Mouse (Mus musculus): ENCODE data around the gene Spns1.

The Spns1 gene

DNA sequence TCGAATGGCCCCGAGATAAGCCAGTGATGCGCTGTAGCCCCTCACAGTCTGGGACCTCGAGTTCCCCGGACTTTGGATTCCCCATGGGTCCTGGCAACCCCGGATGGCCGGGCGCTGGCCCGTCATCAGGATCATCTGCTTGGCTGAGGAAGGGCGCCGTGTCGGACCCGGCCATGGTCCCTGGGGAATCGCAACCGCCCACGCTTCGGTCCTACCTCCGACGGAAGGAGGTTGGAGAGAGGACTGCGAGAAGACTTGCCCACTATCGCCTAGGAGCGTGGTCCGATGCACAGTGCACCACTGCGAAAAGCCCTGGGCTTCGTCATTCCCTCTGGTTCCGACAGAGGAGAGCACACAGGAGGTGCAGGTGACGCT, 360 bp downstream of the Spns1 start:
- TF ChIP-seq GATA4 (IDR thresholded peaks at IDR 0.05; ENCODE audit: insufficient replicate concordance, low read length): no peak

DNA sequence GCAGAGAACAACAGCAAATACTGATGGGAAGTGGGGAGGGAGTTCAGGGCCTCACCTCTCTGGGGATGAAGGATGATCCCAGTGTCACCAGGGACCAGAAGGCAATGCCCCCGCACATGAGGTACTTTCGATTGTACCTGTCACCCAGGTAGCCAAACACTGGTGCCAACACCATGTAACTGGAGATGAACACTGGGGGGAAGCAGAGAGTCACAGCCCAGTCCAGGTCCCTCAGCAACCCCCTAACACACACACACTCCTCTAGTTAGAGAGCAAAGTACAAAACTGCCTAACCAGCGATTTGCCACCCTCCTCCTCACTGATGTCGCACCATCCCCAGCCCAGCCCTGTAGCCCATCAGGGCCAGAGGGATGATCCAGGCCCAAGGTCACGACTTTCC, 2.2 kb downstream of the Spns1 start:
- no peak for TF ChIP-seq GATA4 (IDR thresholded peaks at IDR 0.05; ENCODE audit: insufficient replicate concordance, low read length)

DNA sequence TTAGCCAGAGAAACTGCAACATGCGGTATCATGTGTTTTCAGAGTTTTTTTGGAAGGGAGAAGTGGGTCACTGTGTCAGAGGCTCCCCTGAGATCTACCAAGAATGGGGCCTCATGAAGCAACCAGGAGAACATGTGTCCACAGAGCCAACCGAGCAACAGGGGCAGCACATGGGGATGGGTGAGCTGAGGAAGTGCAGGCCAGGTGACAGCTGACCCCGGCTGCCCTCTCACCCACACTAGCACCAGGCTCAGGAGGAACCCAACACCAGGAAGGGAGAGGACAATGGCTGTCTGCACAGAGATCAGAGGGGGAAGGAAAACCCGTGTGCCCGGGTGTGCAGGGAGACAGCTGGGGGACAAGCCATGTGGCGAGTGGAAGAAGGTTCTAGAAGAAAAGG, 2.7 kb downstream of the Spns1 start:
- TF ChIP-seq GATA4 (IDR thresholded peaks at IDR 0.05; ENCODE audit: insufficient replicate concordance, low read length): no peak

DNA sequence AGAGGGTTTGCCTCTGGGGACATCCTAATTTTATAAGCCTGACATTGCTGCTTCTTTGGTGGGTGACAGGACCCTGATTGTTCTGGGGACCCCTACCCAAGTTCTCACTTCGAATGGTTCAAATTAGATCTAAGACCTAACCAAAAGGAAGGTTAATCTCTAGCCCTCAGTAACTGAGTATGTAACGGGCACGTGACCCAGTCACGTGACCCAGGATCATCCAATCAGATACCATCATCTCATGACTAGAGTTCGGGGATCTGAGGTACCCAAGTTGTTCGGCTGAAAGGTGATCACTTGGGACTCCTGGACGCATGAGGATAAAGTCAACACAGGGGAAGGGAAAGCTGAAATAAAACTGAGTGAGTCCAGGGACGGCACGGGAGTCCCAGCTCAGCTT, 4.2 kb downstream of the Spns1 start:
- no peak for TF ChIP-seq GATA4 (IDR thresholded peaks at IDR 0.05; ENCODE audit: insufficient replicate concordance, low read length)

DNA sequence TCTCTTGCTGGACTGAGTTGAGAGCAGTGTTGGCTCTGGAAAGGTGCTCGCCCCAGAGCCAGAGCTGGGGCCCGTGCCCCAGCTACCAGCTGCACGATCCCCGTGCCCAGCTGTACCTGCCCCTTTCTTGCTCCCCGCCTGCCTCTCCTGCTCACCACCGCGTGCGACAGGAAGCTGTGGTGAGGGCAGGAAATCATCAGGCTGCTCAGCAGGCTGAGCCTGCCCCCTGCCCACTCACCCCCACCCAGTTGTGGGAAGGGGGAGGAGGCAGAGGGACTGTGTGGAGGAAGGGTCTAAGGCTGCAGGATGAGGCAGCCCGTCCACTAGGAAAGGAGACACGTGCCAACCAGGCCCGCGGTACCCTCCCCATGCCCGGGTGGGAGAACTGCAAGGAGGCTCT, 7.9 kb downstream of the Spns1 start, which contains the start of gene Lat:
Lat (minus strand) TSS at position 178 of the 400 bp plus-strand sequence.
- no peak for TF ChIP-seq GATA4 (IDR thresholded peaks at IDR 0.05; ENCODE audit: insufficient replicate concordance, low read length)

DNA sequence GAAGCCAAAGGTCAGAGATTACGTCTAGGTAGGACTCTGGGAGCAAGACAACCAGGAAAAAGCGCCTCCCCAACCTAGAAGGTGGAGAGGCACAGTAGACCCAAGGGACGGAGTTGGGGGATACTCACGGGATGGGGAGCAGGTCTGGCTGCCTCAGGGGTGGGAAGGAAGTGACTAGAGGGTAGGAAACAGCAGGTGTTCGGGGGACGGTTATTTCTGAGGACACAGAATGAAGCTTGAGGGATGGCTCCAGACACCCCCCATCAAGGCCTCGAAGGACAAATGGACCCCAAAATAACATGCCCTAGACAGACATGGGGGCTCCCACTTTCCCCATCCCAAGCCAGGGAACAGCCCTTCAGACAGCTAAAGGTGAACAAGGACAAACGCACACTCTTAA, 8.9 kb downstream of the Spns1 start:
- no peak for TF ChIP-seq GATA4 (IDR thresholded peaks at IDR 0.05; ENCODE audit: insufficient replicate concordance, low read length)

DNA sequence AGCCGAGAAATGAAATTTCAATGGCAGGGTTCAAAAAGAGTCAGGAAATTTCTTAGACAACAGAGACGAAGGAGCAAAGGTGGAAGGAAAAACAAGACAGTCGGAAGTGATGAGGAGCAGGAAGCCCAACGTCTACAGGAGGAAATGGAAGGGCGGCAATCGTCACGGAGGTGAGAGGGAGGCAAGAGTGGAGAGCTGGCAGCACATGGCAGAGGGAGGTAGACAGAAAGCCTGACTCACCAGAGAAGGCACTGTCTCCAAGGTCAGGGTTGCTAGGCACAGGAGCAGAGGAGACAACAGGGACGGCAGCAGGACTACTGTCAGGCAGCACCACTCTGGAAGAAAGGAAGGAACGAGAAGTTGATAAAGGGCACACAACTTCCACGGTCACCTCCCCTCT, 9.6 kb downstream of the Spns1 start:
- TF ChIP-seq GATA4 (IDR thresholded peaks at IDR 0.05; ENCODE audit: insufficient replicate concordance, low read length): no peak

DNA sequence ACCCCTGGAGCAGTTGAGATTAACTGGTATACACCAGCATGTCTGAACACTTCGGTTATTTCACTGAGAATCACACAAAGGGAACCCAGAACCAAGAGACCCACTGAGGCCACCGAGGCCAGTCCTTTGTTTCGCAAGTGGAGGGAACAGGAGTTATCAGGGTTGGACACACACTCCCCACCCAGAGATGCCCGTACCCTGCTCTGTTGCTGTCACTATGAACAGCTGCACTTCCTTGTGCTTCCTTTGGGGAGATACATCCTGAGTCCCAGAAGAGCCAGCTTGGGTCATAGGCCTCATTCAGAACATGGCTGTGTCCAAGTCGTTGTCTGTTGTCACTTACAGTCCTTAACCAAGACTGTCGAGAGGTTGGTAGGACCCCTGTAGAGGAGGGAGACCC, 14.2 kb downstream of the Spns1 start:
- TF ChIP-seq GATA4 (IDR thresholded peaks at IDR 0.05; ENCODE audit: insufficient replicate concordance, low read length): no peak

DNA sequence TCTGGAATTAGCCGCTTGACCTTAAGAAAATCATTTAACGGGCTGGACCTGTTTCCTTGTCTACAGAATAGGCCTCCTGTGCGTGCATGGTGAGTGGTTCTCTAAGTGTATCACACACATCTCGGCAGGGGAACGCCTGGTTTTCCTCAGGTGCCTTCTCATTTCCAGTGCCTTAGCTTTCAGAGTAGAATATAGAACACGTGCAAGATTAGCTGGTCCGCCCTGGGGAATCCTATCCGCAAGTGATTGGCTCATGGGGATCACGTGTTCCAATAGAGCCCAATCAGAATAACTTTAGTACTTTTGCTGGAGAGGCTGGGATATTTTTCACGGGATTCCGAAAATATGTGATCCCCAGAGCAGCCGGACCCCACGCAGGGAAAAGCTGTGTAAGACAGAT, 18.2 kb downstream of the Spns1 start:
- no peak for TF ChIP-seq GATA4 (IDR thresholded peaks at IDR 0.05; ENCODE audit: insufficient replicate concordance, low read length)

DNA sequence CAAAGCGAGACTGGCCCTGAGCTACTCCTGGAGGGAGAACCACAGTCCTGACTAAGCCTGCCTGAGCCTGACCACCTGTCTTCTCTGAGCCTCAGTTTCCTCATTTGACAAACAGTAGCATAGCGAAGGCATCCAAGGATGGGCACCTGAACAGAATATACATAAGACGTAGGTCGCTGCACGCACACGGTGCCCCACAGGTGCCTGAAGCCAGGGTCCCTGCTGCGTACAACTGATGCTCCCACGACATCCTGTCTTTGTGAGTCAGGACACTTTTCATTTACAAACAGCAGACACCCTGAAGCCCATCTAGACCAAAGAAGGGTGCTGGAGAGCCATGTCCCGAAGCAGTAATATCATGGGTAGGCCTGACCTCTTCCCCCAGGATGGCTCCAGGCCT, 18.8 kb downstream of the Spns1 start:
- TF ChIP-seq GATA4 (IDR thresholded peaks at IDR 0.05; ENCODE audit: insufficient replicate concordance, low read length): no peak

DNA sequence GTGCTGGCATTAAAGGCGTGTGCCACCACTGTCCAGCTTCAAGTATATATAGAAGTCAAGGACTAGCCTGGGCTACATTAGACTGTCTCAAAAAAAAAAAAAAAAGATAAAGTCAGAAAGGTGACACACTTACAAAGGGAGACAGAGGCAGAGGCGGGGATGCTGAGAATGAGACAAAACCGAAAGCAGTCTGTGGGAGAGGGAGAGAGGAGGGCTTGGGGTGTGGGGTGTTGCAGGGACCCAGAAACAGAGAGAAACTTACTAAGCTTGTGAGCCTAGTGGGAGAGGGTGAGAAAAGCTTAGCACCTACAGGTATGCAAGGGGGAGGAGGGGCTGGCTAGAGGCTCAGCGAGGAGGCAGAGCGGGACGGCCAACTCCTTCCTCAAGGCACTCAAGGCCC, 19.4 kb downstream of the Spns1 start:
- TF ChIP-seq GATA4 (IDR thresholded peaks at IDR 0.05; ENCODE audit: insufficient replicate concordance, low read length): no peak

DNA sequence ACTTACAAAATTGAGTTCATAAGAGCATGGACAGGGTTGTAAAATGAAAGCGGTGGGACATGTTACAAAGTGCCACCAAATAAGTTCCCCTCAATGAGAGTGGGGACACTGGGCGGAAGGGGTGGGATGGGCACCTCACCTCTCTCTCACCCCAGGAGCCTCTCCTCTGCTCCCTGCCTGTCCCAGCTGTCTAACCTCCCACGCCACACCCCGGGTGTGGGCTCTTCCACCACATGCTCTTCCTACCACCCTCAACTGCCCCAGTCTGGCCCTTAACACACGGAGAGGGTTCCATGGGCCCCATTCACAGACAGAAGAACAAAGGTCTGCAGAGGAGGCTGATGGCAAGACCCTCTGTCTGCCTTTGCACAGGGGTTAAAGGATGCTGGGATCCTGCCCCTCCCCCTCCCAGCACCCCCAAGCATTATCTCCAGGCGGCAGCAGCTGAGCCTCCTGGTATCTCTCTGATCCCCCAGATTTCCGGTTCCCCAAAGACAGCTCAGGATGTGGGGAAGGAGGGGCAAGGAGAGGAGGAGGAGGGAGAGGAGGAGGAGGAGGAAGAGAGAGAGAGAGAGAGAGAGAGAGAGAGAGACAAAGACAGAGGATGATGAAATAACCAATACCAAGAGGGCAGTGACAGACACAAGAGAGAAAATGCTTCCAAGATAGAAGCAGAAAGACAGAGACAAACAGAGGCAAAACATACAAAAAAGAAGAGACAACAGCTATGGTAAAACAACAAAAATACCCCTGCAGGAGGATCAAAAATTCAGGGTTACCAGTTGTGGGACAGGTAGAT, 20.3 kb downstream of the Spns1 start:
- no peak for TF ChIP-seq GATA4 (IDR thresholded peaks at IDR 0.05; ENCODE audit: insufficient replicate concordance, low read length)

DNA sequence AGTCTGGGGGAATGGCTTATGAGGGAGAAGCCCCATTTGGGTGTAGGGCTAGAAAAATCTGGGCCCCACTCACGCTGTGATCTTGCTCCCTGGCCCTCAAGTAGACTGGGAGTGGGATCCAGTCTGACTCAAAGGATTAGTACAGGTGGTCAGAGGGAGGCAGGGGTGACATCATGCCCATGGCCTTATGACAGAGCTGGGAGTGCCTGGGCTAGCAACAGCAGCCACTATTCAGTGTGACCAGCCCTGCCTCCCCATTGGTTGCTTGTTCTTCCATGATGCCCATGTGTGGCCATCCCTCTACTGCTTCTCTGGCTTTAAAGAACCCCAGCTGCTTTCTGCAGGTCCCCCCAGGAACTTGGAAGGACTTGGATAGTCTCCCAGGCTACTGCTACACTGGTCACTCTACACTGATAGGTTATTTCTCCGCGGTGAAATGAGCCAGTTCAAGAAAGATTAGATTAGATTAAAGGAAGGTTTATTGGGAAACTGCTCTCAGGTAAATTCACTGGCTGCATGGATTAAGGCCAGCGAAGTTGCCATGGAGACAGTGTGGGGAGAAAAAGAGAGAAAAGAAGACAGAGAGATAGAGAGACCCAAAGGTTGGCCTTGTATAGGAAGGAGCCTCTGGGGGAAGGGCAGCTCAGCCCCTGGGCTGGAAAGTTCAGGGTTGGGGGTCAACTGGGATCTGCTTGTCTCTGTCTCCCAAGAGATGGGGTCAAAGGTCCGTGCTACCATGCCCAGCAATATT, 21.2 kb downstream of the Spns1 start:
- TF ChIP-seq GATA4 (IDR thresholded peaks at IDR 0.05; ENCODE audit: insufficient replicate concordance, low read length): no peak

DNA sequence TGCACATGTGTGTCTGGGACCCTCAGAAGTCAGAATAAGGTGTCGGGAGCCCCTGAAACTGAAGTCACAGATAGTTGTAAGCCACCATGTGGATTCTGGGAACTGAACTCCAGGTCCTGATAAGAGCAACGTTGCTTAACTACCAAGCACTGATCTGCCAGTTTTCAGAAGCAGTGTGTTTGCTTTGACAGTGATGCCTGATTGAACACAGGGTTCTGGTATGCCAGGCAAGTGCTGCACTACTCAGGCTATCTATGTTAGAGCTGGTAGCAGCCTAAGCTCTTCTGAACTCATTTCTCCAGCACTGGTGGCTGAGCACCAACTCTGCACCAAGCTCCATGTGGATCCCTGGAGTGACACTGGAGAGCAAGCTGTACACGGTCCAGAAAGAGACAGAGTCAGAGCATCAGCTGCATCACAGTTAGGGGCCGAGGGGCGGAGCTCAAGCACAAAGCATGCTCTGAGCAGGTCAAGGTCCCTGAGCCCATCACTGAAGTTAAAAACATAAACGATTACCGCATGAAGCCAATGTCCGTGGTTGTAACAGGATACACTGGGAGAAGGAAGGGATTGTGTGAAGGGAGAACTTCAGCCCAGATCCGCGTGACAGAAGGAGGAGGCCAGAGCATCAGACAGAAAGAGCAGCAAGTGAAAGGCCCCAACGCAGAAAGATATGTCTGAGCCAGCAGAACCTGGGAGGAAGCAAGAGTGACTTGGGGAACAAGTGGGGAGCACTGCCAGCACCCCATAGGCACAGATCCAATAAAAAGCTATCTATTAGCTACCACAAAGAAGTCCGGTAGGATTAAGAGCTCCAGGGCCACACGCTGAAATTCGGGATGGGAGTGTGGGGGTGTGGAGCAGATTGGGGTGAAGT, 22.3 kb downstream of the Spns1 start:
- TF ChIP-seq GATA4 (IDR thresholded peaks at IDR 0.05; ENCODE audit: insufficient replicate concordance, low read length): no peak

DNA sequence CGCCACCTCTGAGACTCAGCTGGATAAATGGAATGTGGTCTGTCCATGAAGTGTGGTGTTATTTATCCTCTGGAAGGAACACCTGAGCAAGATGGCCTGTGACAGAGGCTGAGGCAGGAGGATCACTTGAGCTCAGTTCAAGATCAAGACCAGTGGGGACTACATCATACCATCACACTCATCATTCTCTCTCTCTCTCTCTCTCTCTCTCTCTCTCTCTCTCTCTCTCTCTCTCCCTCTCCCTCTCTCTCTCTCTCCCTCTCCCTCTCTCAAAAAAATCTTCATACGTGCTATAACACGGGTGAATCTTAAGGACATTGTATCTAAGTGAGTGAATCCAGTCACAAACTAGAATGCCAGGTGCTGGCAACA, 23.3 kb downstream of the Spns1 start:
- no peak for TF ChIP-seq GATA4 (IDR thresholded peaks at IDR 0.05; ENCODE audit: insufficient replicate concordance, low read length)

All from liver, adult (tissue).